Mouse (Mus musculus) liver, embryonic 16.5 days (tissue): ENCODE measurements around the gene Il2rg. TPM values are rescaled to one million over a fixed set of nuclear protein-coding genes. Genes with fewer than 3 reads are reported as not detected.

ENCODE experiments used
- ATAC-seq: fragments of 200-750 bp; cut with Nextera tagmentation; 2 replicates; pipeline ENCODE4 v1.8.0; 2017; ENCODE audit warnings: low read depth, mild to moderate bottlenecking, moderate number of reproducible peaks, moderate library complexity
- H3K27ac ChIP-seq: fragments of 300-500 bp; sonication (generic); 2 replicates; pipeline ENCODE4 v1.5.1; 2014; ENCODE audit warnings: mild to moderate bottlenecking, low read length
- H3K27me3 ChIP-seq: fragments of 300-500 bp; sonication (generic); 2 replicates; pipeline ENCODE4 v1.6.1; 2014; ENCODE audit warnings: low read depth, low read length, mixed read lengths; ENCODE audit not compliant: control insufficient read depth, insufficient read depth
- H3K36me3 ChIP-seq: fragments of 300-500 bp; sonication (generic); 2 replicates; pipeline ENCODE4 v1.6.1; 2014; ENCODE audit warnings: mild to moderate bottlenecking; ENCODE audit not compliant: control insufficient read depth, insufficient read depth
- H3K4me1 ChIP-seq: fragments of 300-500 bp; sonication (generic); 2 replicates; pipeline ENCODE4 v1.6.1; 2014; ENCODE audit warnings: low read depth, low read length, mixed read lengths; ENCODE audit not compliant: control insufficient read depth
- H3K4me2 ChIP-seq: fragments of 300-500 bp; sonication (generic); 2 replicates; pipeline ENCODE4 v1.6.1; 2014; ENCODE audit warnings: low read depth, low read length, mixed read lengths
- H3K4me3 ChIP-seq: fragments of 300-500 bp; sonication (generic); 2 replicates; pipeline ENCODE4 v1.5.1; 2014; ENCODE audit warnings: low read depth, mild to moderate bottlenecking, low read length
- H3K9ac ChIP-seq: fragments of 300-500 bp; sonication (generic); 2 replicates; pipeline ENCODE4 v1.6.1; 2014; ENCODE audit warnings: low read depth, low read length
- H3K9me3 ChIP-seq: fragments of 300-500 bp; sonication (generic); replicated peaks from 2 replicates; pipeline ENCODE4 v1.6.1; 2016; ENCODE audit warnings: low read length; ENCODE audit not compliant: control insufficient read depth
- WGBS: fragments of 180-500 bp; shearing (Covaris S2); extraction: QIAGEN DNeasy Blood & Tissue Kit; methylation state at CpG from one replicate; pipeline ENCODE4 v1.1.7; 2014; ENCODE audit not compliant: insufficient replicate concordance; 5-methylcytosine and 5-hydroxymethylcytosine counted together
- polyA plus RNA-seq: library from polyadenylated mRNA; unstranded; fragments of >200 nt; fragmentation: Nextera tagmentation; extraction: Ambion mirVana; gene quantifications from 2 replicates; pipeline ENCODE4 v1.2.1, GENCODE M21; 2015

Gene Il2rg
- polyA plus RNA-seq, 1 experiment from 2014 or later, result 8.2 TPM

- Histone ChIP-seq H3K27me3 (no peaks in the 10 kb centered on the region; the same call in 1 of the 2 replicates), H3K4me2 (no peak overlapping the region; the same call in 1 of the 2 replicates), H3K27ac (peak overlapping the region; percentile 42), H3K4me1 (peaks cover 41% of the 10 kb centered on the region), H3K4me3 (no peak overlapping the region), H3K9me3 (no peaks in the 10 kb centered on the region), H3K36me3 (peaks cover 39% of the 10 kb centered on the region), H3K9ac (0 out of 2 replicates have a peak overlapping the region, but pooled peaks have one; percentile 26)
- 55% methylated on average over 10 of the region's 10 CpGs for WGBS
- peak; percentile 35 for ATAC-seq
Measured at GRCm38 (mm10) chrX:101290111-101290510, 22.1 kb upstream of the Il2rg start.

- no peak for ATAC-seq
- Histone ChIP-seq H3K4me3 (no peak overlapping the region), H3K4me2 (peak overlapping the region; percentile 42), H3K9me3 (no peaks in the 10 kb centered on the region), H3K4me1 (peaks cover 41% of the 10 kb centered on the region), H3K27ac (peak overlapping the region; percentile 93), H3K9ac (no peak overlapping the region), H3K36me3 (peaks cover 37% of the 10 kb centered on the region), H3K27me3 (no peaks in the 10 kb centered on the region; the same call in 1 of the 2 replicates)
- 74% methylated on average over 7 of the region's 7 CpGs for WGBS
Measured at GRCm38 (mm10) chrX:101289037-101289436, 21.0 kb upstream of the Il2rg start.

GRCm38 (mm10) chrX:101288432-101288831 lies 20.4 kb upstream of the Il2rg start:
- peak overlapping the region; percentile 93 for H3K27ac ChIP-seq
- peak overlapping the region; percentile 48 for H3K9ac ChIP-seq
- H3K9me3 ChIP-seq, result no peaks in the 10 kb centered on the region
- H3K4me2 ChIP-seq, result peak overlapping the region; percentile 46
- H3K4me3 ChIP-seq, result no peak overlapping the region
- peaks cover 38% of the 10 kb centered on the region for H3K36me3 ChIP-seq
- H3K4me1 ChIP-seq, result peaks cover 41% of the 10 kb centered on the region
- peak; percentile 54 for ATAC-seq
- WGBS, result 68% methylated on average over 6 of the region's 6 CpGs
- no peaks in the 10 kb centered on the region; the same call in 1 of the 2 replicates for H3K27me3 ChIP-seq

- H3K4me2 ChIP-seq, result peak overlapping the region; percentile 46
- peak overlapping the region; percentile 93 for H3K27ac ChIP-seq
- no peaks in the 10 kb centered on the region for H3K9me3 ChIP-seq
- peaks cover 41% of the 10 kb centered on the region for H3K4me1 ChIP-seq
- H3K4me3 ChIP-seq, result peak overlapping the region; percentile 7; the same call in 1 of the 2 replicates
- peak overlapping the region; percentile 48 for H3K9ac ChIP-seq
- WGBS, result 32% methylated on average over 3 of the region's 3 CpGs
- peaks cover 35% of the 10 kb centered on the region for H3K36me3 ChIP-seq
- no peaks in the 10 kb centered on the region; the same call in 1 of the 2 replicates for H3K27me3 ChIP-seq
- peak; percentile 98 for ATAC-seq
Measured at GRCm38 (mm10) chrX:101287543-101287942, 19.5 kb upstream of the Il2rg start.

- no peak overlapping the region for H3K4me2 ChIP-seq
- ATAC-seq, result no peak
- peaks cover 39% of the 10 kb centered on the region for H3K36me3 ChIP-seq
- peak overlapping the region; percentile 10; the same call in 1 of the 2 replicates for H3K9ac ChIP-seq
- no peak overlapping the region for H3K4me3 ChIP-seq
- no peaks in the 10 kb centered on the region; the same call in 1 of the 2 replicates for H3K27me3 ChIP-seq
- peaks cover 41% of the 10 kb centered on the region for H3K4me1 ChIP-seq
- WGBS, result 82% methylated on average over 14 of the region's 14 CpGs
- no peaks in the 10 kb centered on the region for H3K9me3 ChIP-seq
- H3K27ac ChIP-seq, result peak overlapping the region; percentile 93
Measured at GRCm38 (mm10) chrX:101285953-101286670, 18.1 kb upstream of the Il2rg start.

GRCm38 (mm10) chrX:101285534-101285933 lies 17.5 kb upstream of the Il2rg start:
- no peak overlapping the region for H3K9ac ChIP-seq
- peaks cover 40% of the 10 kb centered on the region for H3K36me3 ChIP-seq
- H3K27me3 ChIP-seq, result no peaks in the 10 kb centered on the region; the same call in 1 of the 2 replicates
- H3K9me3 ChIP-seq, result no peaks in the 10 kb centered on the region
- no peak for ATAC-seq
- no peak overlapping the region for H3K4me3 ChIP-seq
- no peak overlapping the region for H3K4me2 ChIP-seq
- 0 out of 2 replicates have a peak overlapping the region, but pooled peaks have one; percentile 44 for H3K27ac ChIP-seq
- H3K4me1 ChIP-seq, result peaks cover 40% of the 10 kb centered on the region
- 22% methylated on average over 6 of the region's 6 CpGs for WGBS

GRCm38 (mm10) chrX:101282813-101283212 lies 14.8 kb upstream of the Il2rg start:
- Histone ChIP-seq H3K4me3 (no peak overlapping the region), H3K4me1 (peaks cover 16% of the 10 kb centered on the region), H3K36me3 (peaks cover 50% of the 10 kb centered on the region), H3K27ac (no peak overlapping the region), H3K9ac (no peak overlapping the region), H3K9me3 (no peaks in the 10 kb centered on the region), H3K4me2 (no peak overlapping the region), H3K27me3 (no peaks in the 10 kb centered on the region)
- no peak for ATAC-seq
- 77% methylated on average over 6 of the region's 6 CpGs for whole genome bisulfite sequencing

- Histone ChIP-seq H3K36me3 (peaks cover 12% of the 10 kb centered on the region), H3K27ac (peak within 1 kb of the TSS; percentile 65), H3K9ac (peak within 1 kb of the TSS; percentile 78), H3K4me1 (peaks cover 7% of the 10 kb centered on the region), H3K27me3 (no peaks in the 10 kb centered on the region), H3K9me3 (no peaks in the 10 kb centered on the region), H3K4me2 (peak within 1 kb of the TSS; percentile 65), H3K4me3 (peak within 1 kb of the TSS; percentile 69)
- 17% methylated on average over 54 of the region's 54 CpGs for WGBS
- ATAC-seq, result peak; percentile 96
Measured at GRCm38 (mm10) chrX:101273875-101274738, 6.1 kb upstream of the Il2rg start, which contains the start of gene Med12. Gene Med12, plus strand, starts transcription at chrX:101274030.
